In genomic region chr15:75392924-75393464, GRCm38 (mm10) we compare ENCODE assay signal across 6 mouse cellular contexts.
DNase-seq lines count a peak whose midpoint lies in the region; ATAC-seq and TF ChIP-seq lines count a peak whose summit lies in the region.
"Not testable (repeated sequence)": the region's sequence is repeated elsewhere in the genome, so short reads cannot be mapped to it uniquely, and the experiment has no call there.

No protein-coding gene starts in this region.

- H3K9me3 ChIP-seq in intestine, postnatal 0 days (ENCODE audit: control insufficient read depth); liver, embryonic 16.5 days (replicated peaks; ENCODE audit: control insufficient read depth, low read length): not testable (repeated sequence)

- peak overlapping the region; percentile 41; the same call in 1 of the 2 replicates for H3K27ac ChIP-seq in intestine, postnatal 0 days (ENCODE audit: low read depth, low read length)
- peak overlapping the region; percentile 50 for H3K27ac ChIP-seq in kidney, adult 2 months (ENCODE audit: insufficient read depth, low read depth, low read length)
- peak overlapping the region; percentile 24 for H3K27ac ChIP-seq in liver, embryonic 16.5 days (ENCODE audit: low read length)
- peak overlapping the region; percentile 81 for H3K27ac ChIP-seq in small intestine, adult 2 months (ENCODE audit: insufficient read depth, low read depth, low read length)

- not testable (repeated sequence) for H3K4me2 ChIP-seq in intestine, postnatal 0 days (replicated peaks; ENCODE audit: low read depth); liver, embryonic 16.5 days (ENCODE audit: low read depth, low read length)

- H3K4me1 ChIP-seq in intestine, postnatal 0 days (replicated peaks; ENCODE audit: control insufficient read depth, insufficient read depth, low read length); kidney, adult 2 months (ENCODE audit: control insufficient read depth, insufficient read depth, low read length); liver, embryonic 16.5 days (ENCODE audit: control insufficient read depth, low read depth, low read length); small intestine, adult 2 months (ENCODE audit: control insufficient read depth, insufficient read depth, insufficient read length, low read length): not testable (repeated sequence)

- not testable (repeated sequence) for H3K27me3 ChIP-seq in intestine, postnatal 0 days (replicated peaks; ENCODE audit: control insufficient read depth, insufficient read depth, low read length); kidney, adult 2 months (replicated peaks; ENCODE audit: control insufficient read depth, insufficient read depth, low read length); liver, embryonic 16.5 days (ENCODE audit: control insufficient read depth, insufficient read depth, low read depth, low read length); small intestine, adult 2 months (ENCODE audit: control insufficient read depth, insufficient read depth, low read length)

- H3K36me3 ChIP-seq in intestine, postnatal 0 days (ENCODE audit: control insufficient read depth, insufficient read depth); kidney, adult 2 months (ENCODE audit: control insufficient read depth, insufficient read depth, low read length); liver, embryonic 16.5 days (ENCODE audit: control insufficient read depth, insufficient read depth); small intestine, adult 2 months (ENCODE audit: control insufficient read depth, insufficient read depth, low read length): not testable (repeated sequence)

- not testable (repeated sequence) for H3K4me3 ChIP-seq in intestine, postnatal 0 days (ENCODE audit: low read depth, low read length); kidney, adult 2 months (ENCODE audit: insufficient read depth, low read depth, low read length); liver, embryonic 16.5 days (ENCODE audit: low read depth, low read length); small intestine, adult 2 months (ENCODE audit: low read depth, low read length)

- 36% methylated on average over 7 of the region's 7 CpGs for WGBS in intestine, postnatal 0 days
- 41% methylated on average over 7 of the region's 7 CpGs for WGBS in kidney, adult 2 months
- WGBS in liver, embryonic 16.5 days (ENCODE audit: insufficient replicate concordance) = 44% methylated on average over 7 of the region's 7 CpGs
- 24% methylated on average over 7 of the region's 7 CpGs for WGBS in small intestine, adult 2 months

- not testable (repeated sequence) for H3K9ac ChIP-seq in intestine, postnatal 0 days (ENCODE audit: low read depth, low read length); liver, embryonic 16.5 days (ENCODE audit: low read depth, low read length)

- peak; percentile 92 for DNase-seq in kidney, adult 2 months
- peak; percentile 8 for DNase-seq in kidney, postnatal 10 days
- peak; percentile 71 to 90 for DNase-seq in kidney, postnatal 36 days

- TF ChIP-seq POLR2A in kidney, adult 2 months (IDR thresholded peaks at IDR 0.05; ENCODE audit: low read depth, low read length); small intestine, adult 2 months (IDR thresholded peaks at IDR 0.05; ENCODE audit: low read depth, low read length): not testable (repeated sequence)

- not testable (repeated sequence) for TF ChIP-seq CTCF in intestine, postnatal 0 days (IDR thresholded peaks at IDR 0.05; ENCODE audit: low read depth); kidney, adult 2 months (conservative IDR thresholded peaks at IDR 0.05; ENCODE audit: insufficient read depth, insufficient read length, low read depth, low read length); small intestine, adult 2 months (IDR thresholded peaks at IDR 0.05; ENCODE audit: extremely low read depth, insufficient read length, insufficient replicate concordance, low read depth, low read length)

- not testable (repeated sequence) for ATAC-seq in intestine, postnatal 0 days
- 0 out of 2 replicates have a peak, but pooled peaks have one; percentile 19 for ATAC-seq in liver, embryonic 16.5 days (ENCODE audit: low read depth)

Comparison
In these comparisons a context has a peak if more than half of its experiments do, and no peak if none do; other contexts are left out.
1. H3K27ac ChIP-seq: peak in every context shown above with its lines; median percentile 81 in small intestine, adult 2 months; 50 in kidney, adult 2 months; 41 in intestine, postnatal 0 days; 24 in liver, embryonic 16.5 days.
2. DNase-seq: peak in every context shown above with its lines; median percentile 92 in kidney, adult 2 months; 80 in kidney, postnatal 36 days; 8 in kidney, postnatal 10 days.